ENCODE assay signal across 12 mouse cellular contexts in genomic region chr13:60417015-60417414, GRCm38 (mm10).
DNase-seq lines count a peak whose midpoint lies in the region; ATAC-seq lines count a peak whose summit lies in the region.
"Had no signal": no experiment of that assay in that cellular context is flagged by ENCODE, and none has a peak within 500 bp of the region (broad histone marks: within the 10 kb centered on the region; RNA-seq: fewer than 3 reads in every experiment).

No protein-coding gene starts in this region.

- no peak overlapping the region for H3K9ac ChIP-seq in forebrain, embryonic 16.5 days (replicated peaks; ENCODE audit: low read depth, low read length)
- H3K9ac ChIP-seq in heart, embryonic 15.5 days = no peak overlapping the region
- no peak overlapping the region for H3K9ac ChIP-seq in heart, embryonic 12.5 days
- H3K9ac ChIP-seq in stomach, embryonic 14.5 days (replicated peaks; ENCODE audit: low read depth, low read length) = no peak overlapping the region
- H3K9ac ChIP-seq: hindbrain, embryonic 12.5 days; lung, embryonic 14.5 days had no signal

- intact Hi-C loops in left cerebral cortex, postnatal 10 days (cut with DNase I) = no loop called here

- H3K9me3 ChIP-seq in forebrain, embryonic 10.5 days = no peaks in the 10 kb centered on the region
- H3K9me3 ChIP-seq in forebrain, embryonic 16.5 days (ENCODE audit: control insufficient read depth, low read length) = no peaks in the 10 kb centered on the region
- H3K9me3 ChIP-seq in heart, embryonic 15.5 days (replicated peaks) = no peaks in the 10 kb centered on the region
- no peaks in the 10 kb centered on the region for H3K9me3 ChIP-seq in heart, embryonic 12.5 days (replicated peaks)
- H3K9me3 ChIP-seq in stomach, embryonic 14.5 days (ENCODE audit: control insufficient read depth, low read depth, low read length) = no peaks in the 10 kb centered on the region
- H3K9me3 ChIP-seq: hindbrain, embryonic 12.5 days had no signal

- peaks cover 22% of the 10 kb centered on the region for H3K4me1 ChIP-seq in forebrain, embryonic 10.5 days
- H3K4me1 ChIP-seq in forebrain, embryonic 16.5 days (replicated peaks; ENCODE audit: control insufficient read depth, insufficient read depth, low read length) = no peaks in the 10 kb centered on the region
- H3K4me1 ChIP-seq in heart, embryonic 15.5 days (replicated peaks) = peaks cover 18% of the 10 kb centered on the region
- H3K4me1 ChIP-seq in heart, embryonic 12.5 days (replicated peaks) = peaks cover 20% of the 10 kb centered on the region
- H3K4me1 ChIP-seq in stomach, embryonic 14.5 days (ENCODE audit: control insufficient read depth, insufficient read depth, low read length) = no peaks in the 10 kb centered on the region

- H3K4me2 ChIP-seq in forebrain, embryonic 16.5 days (ENCODE audit: low read length) = no peak overlapping the region
- no peak overlapping the region for H3K4me2 ChIP-seq in heart, embryonic 15.5 days
- H3K4me2 ChIP-seq in heart, embryonic 12.5 days = no peak overlapping the region
- H3K4me2 ChIP-seq in stomach, embryonic 14.5 days (replicated peaks; ENCODE audit: low read depth, low read length) = no peak overlapping the region
- H3K4me2 ChIP-seq: hindbrain, embryonic 12.5 days; lung, embryonic 14.5 days had no signal

- H3K36me3 ChIP-seq in forebrain, embryonic 10.5 days (replicated peaks) = no peaks in the 10 kb centered on the region
- H3K36me3 ChIP-seq in forebrain, embryonic 16.5 days (ENCODE audit: control insufficient read depth, insufficient read depth) = no peaks in the 10 kb centered on the region
- no peaks in the 10 kb centered on the region for H3K36me3 ChIP-seq in heart, embryonic 15.5 days
- no peaks in the 10 kb centered on the region for H3K36me3 ChIP-seq in heart, embryonic 12.5 days
- H3K36me3 ChIP-seq in stomach, embryonic 14.5 days (ENCODE audit: control insufficient read depth, insufficient read depth, low read length) = no peaks in the 10 kb centered on the region
- H3K36me3 ChIP-seq: hindbrain, embryonic 12.5 days had no signal

- no peak for ATAC-seq in forebrain, embryonic 16.5 days
- no peak for ATAC-seq in heart, embryonic 15.5 days (replicated peaks; ENCODE audit: insufficient number of reproducible peaks, insufficient read depth, low FRiP score, low read depth)
- ATAC-seq in heart, embryonic 12.5 days (ENCODE audit: insufficient number of reproducible peaks, low FRiP score) = no peak
- no peak for ATAC-seq in stomach, embryonic 14.5 days (ENCODE audit: insufficient number of reproducible peaks, insufficient read depth, low FRiP score, low read depth)

- no peak for DNase-seq in forebrain, embryonic 10.5 days (ENCODE audit: extremely low spot score, low spot score)
- DNase-seq in gastrocnemius, postnatal 25 days = peak; percentile 48
- no peak for DNase-seq in spleen, postnatal 36 days (ENCODE audit: low spot score in 2 of 2)
- DNase-seq in left cerebral cortex, postnatal 10 days (ENCODE audit: extremely low spot score in 1 of 2, low spot score in 2 of 2) = no peak
- DNase-seq: cerebellum, postnatal 14 days; lung, embryonic 14.5 days; right cerebral cortex, postnatal 14 days had no signal

- 86% methylated on average over 8 of the region's 8 CpGs for WGBS in forebrain, embryonic 10.5 days
- 89% methylated on average over 8 of the region's 8 CpGs for WGBS in forebrain, embryonic 16.5 days
- 76% methylated on average over 8 of the region's 8 CpGs for WGBS in heart, embryonic 15.5 days
- 87% methylated on average over 8 of the region's 8 CpGs for WGBS in heart, embryonic 12.5 days
- WGBS in stomach, embryonic 14.5 days = 73% methylated on average over 8 of the region's 8 CpGs

- no peak overlapping the region for H3K4me3 ChIP-seq in forebrain, embryonic 10.5 days
- H3K4me3 ChIP-seq in forebrain, embryonic 16.5 days (replicated peaks; ENCODE audit: low read length) = no peak overlapping the region
- no peak overlapping the region for H3K4me3 ChIP-seq in heart, embryonic 15.5 days
- H3K4me3 ChIP-seq in heart, embryonic 12.5 days = no peak overlapping the region
- H3K4me3 ChIP-seq in stomach, embryonic 14.5 days (ENCODE audit: low read depth, low read length) = no peak overlapping the region
- H3K4me3 ChIP-seq: hindbrain, embryonic 12.5 days had no signal

- peak overlapping the region; percentile 40; the same call in 1 of the 2 replicates for H3K27ac ChIP-seq in forebrain, embryonic 10.5 days
- H3K27ac ChIP-seq in forebrain, embryonic 16.5 days (ENCODE audit: low read length) = no peak overlapping the region
- H3K27ac ChIP-seq in heart, embryonic 15.5 days = peak overlapping the region; percentile 41
- no peak overlapping the region for H3K27ac ChIP-seq in heart, embryonic 12.5 days (ENCODE audit: poor library complexity, severe bottlenecking)
- peak overlapping the region; percentile 67; the same call in 1 of the 2 replicates for H3K27ac ChIP-seq in stomach, embryonic 14.5 days (ENCODE audit: low read length)
- H3K27ac ChIP-seq: hindbrain, embryonic 12.5 days had no signal

- H3K27me3 ChIP-seq in forebrain, embryonic 10.5 days (ENCODE audit: poor library complexity, severe bottlenecking) = no peaks in the 10 kb centered on the region
- no peaks in the 10 kb centered on the region for H3K27me3 ChIP-seq in forebrain, embryonic 16.5 days (replicated peaks; ENCODE audit: control insufficient read depth, insufficient read depth, low read length)
- H3K27me3 ChIP-seq in heart, embryonic 15.5 days = no peaks in the 10 kb centered on the region
- no peaks in the 10 kb centered on the region for H3K27me3 ChIP-seq in heart, embryonic 12.5 days (replicated peaks)
- no peaks in the 10 kb centered on the region for H3K27me3 ChIP-seq in stomach, embryonic 14.5 days (ENCODE audit: control insufficient read depth, insufficient read depth, low read length)
- H3K27me3 ChIP-seq: hindbrain, embryonic 12.5 days had no signal

Comparison
In these comparisons a context has a peak if more than half of its experiments do, and no peak if none do; other contexts are left out.
1. H3K27ac ChIP-seq: peak in forebrain, embryonic 10.5 days (single experiment), heart, embryonic 15.5 days (single experiment) and stomach, embryonic 14.5 days (single experiment); none in forebrain, embryonic 16.5 days (single experiment) and heart, embryonic 12.5 days (single experiment).